Mouse (Mus musculus) lung, postnatal 0 days (tissue): ENCODE measurements around the gene Asb2.

Source experiments
- CTCF ChIP-seq: IDR thresholded peaks from 2 replicates; pipeline ENCODE4 v1.5.1; 2016; ENCODE audit warnings: antibody characterized with exemption, mild to moderate bottlenecking
- EP300 ChIP-seq: IDR thresholded peaks from 2 replicates; pipeline ENCODE4 v1.6.1; 2016; ENCODE audit warnings: antibody characterized with exemption, mild to moderate bottlenecking, control low read depth

GRCm38 (mm10) chr12:103361539-103362307 is 5.9 kb upstream of the Asb2 start:
- TF ChIP-seq CTCF: no peak
- no peak for TF ChIP-seq EP300
